Mouse (Mus musculus) olfactory bulb, adult 2 months (tissue): Measurements from ENCODE around the gene Vdr.

Source experiments
- CTCF ChIP-seq: fragments of 200-500 bp; IDR thresholded peaks from 2 replicates; pipeline ENCODE4 v1.5.1; 2012; ENCODE audit warnings: low read depth, mild to moderate bottlenecking, low read length, moderate library complexity; ENCODE audit not compliant: insufficient read depth
- POLR2A ChIP-seq: fragments of 200-500 bp; IDR thresholded peaks from 2 replicates; pipeline ENCODE4 v1.6.1; 2012; ENCODE audit warnings: mild to moderate bottlenecking, low read depth, low read length, moderate library complexity; ENCODE audit not compliant: insufficient read depth

- TF ChIP-seq POLR2A: no peak
- TF ChIP-seq CTCF: no peak
Observed at GRCm38 (mm10) chr15:97900991-97901390, 9.4 kb downstream of the Vdr start.
